Mouse (Mus musculus) forebrain, embryonic 14.5 days (tissue): ENCODE data around the gene Med13. TPM values are rescaled to one million over a fixed set of nuclear protein-coding genes. Genes with fewer than 3 reads are reported as not detected.

ENCODE experiments used
- ATAC-seq: fragments of 200-750 bp; cut with Nextera tagmentation; 2 replicates; pipeline ENCODE4 v1.8.0; 2017; ENCODE audit warnings: mild to moderate bottlenecking, moderate library complexity
- DNase-seq: peaks from one replicate; pipeline ENCODE4 v3.0.0-alpha.2; 2015; ENCODE audit warnings: low spot score
- H3K27ac ChIP-seq: fragments of 300-500 bp; sonication (generic); 2 replicates; pipeline ENCODE4 v1.5.1; 2014; ENCODE audit warnings: low read depth, mild to moderate bottlenecking, control low read depth, low read length, moderate library complexity
- H3K27me3 ChIP-seq: fragments of 300-500 bp; sonication (generic); replicated peaks from 2 replicates; pipeline ENCODE4 v1.6.1; 2014; ENCODE audit warnings: low read length, control low read depth, mixed read lengths; ENCODE audit not compliant: control insufficient read depth, insufficient read depth
- H3K36me3 ChIP-seq: fragments of 300-500 bp; sonication (generic); 2 replicates; pipeline ENCODE4 v1.6.1; 2014; ENCODE audit warnings: low read length, control low read depth; ENCODE audit not compliant: control insufficient read depth, insufficient read depth
- H3K4me1 ChIP-seq: fragments of 300-500 bp; sonication (generic); 2 replicates; pipeline ENCODE4 v1.6.1; 2014; ENCODE audit warnings: antibody characterized with exemption, low read length, control low read depth; ENCODE audit not compliant: control insufficient read depth, insufficient read depth
- H3K4me2 ChIP-seq: fragments of 300-500 bp; sonication (generic); 2 replicates; pipeline ENCODE4 v1.6.1; 2014; ENCODE audit warnings: mild to moderate bottlenecking, control low read depth, low read length
- H3K4me3 ChIP-seq: fragments of 300-500 bp; sonication (generic); 2 replicates; pipeline ENCODE4 v1.5.1; 2014; ENCODE audit warnings: low read depth, low read length, control low read depth
- H3K9ac ChIP-seq: fragments of 300-500 bp; sonication (generic); 2 replicates; pipeline ENCODE4 v1.6.1; 2014; ENCODE audit warnings: mild to moderate bottlenecking, low read length, control low read depth, moderate library complexity
- H3K9me3 ChIP-seq: fragments of 300-500 bp; sonication (generic); replicated peaks from 2 replicates; pipeline ENCODE4 v1.6.1; 2016; ENCODE audit warnings: low read length, control low read depth, mixed read lengths; ENCODE audit not compliant: control insufficient read depth
- WGBS: fragments of 180-500 bp; shearing (Covaris S2); extraction: QIAGEN DNeasy Blood & Tissue Kit; methylation state at CpG from one replicate; pipeline ENCODE4 v1.1.7; 2014; 5-methylcytosine and 5-hydroxymethylcytosine counted together
- polyA plus RNA-seq: library from polyadenylated mRNA; unstranded; fragments of >200 nt; fragmentation: Nextera tagmentation; extraction: Ambion mirVana; gene quantifications from 2 replicates; pipeline ENCODE4 v1.2.1, GENCODE M21; 2014

The Med13 gene
- polyA plus RNA-seq, 1 experiment from 2014 or later: 13.4 TPM

- Histone ChIP-seq H3K9me3 (no peaks in the 10 kb centered on the region), H3K27ac (no peak overlapping the region), H3K36me3 (no peaks in the 10 kb centered on the region), H3K27me3 (no peaks in the 10 kb centered on the region), H3K9ac (no peak overlapping the region), H3K4me2 (no peak overlapping the region), H3K4me1 (peaks cover 11% of the 10 kb centered on the region; the same call in 1 of the 2 replicates), H3K4me3 (no peak overlapping the region)
- DNase-seq (no peak), ATAC-seq (no peak)
- 94% methylated on average over 10 of the region's 10 CpGs for WGBS
These were observed 25.2 kb upstream of the Med13 start for GRCm38 (mm10) chr11:86382520-86383157.

DNA sequence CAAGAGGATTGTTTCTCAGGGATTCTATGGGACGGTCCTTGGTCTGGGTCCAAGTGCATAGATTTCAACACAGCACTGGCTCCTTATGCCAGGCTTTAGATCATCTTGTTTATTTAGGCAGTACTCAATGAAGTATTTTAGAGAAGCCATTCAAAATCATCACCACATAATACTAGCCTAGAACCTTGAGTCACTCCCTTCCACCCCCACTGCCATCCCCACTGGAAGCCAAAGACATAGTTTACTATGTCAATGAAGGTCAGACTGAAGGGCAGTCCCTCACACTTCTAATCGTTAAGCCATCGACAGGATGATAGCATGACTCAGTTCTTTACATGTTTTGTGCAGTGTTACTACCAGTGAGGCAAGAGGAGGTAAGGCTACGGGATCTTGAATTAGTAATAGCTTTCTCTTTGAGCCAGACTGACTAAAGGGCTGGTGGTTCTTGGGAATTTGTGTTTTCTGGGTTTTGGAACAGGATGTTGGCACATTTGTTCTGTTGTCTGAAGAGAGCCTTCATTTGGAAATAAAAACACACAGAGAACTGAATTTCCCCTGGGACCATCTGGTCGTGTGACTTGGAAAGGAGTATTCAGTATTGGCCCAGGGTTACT lies 24.2 kb upstream of the Med13 start:
- H3K27me3 ChIP-seq: no peaks in the 10 kb centered on the region
- H3K9ac ChIP-seq: no peak overlapping the region
- ATAC-seq (no peak), DNase-seq (no peak)
- no peak overlapping the region for H3K4me3 ChIP-seq
- no peak overlapping the region for H3K27ac ChIP-seq
- no peaks in the 10 kb centered on the region for H3K9me3 ChIP-seq
- WGBS: 69% methylated on average over 5 of the region's 5 CpGs
- H3K4me2 ChIP-seq: no peak overlapping the region
- H3K36me3 ChIP-seq: no peaks in the 10 kb centered on the region
- H3K4me1 ChIP-seq: peaks cover 3% of the 10 kb centered on the region; the same call in 1 of the 2 replicates

GRCm38 (mm10) chr11:86380521-86381238 lies 23.3 kb upstream of the Med13 start:
- 86% methylated on average over 12 of the region's 12 CpGs for WGBS
- Histone ChIP-seq H3K4me1 (no peaks in the 10 kb centered on the region), H3K9ac (no peak overlapping the region), H3K27ac (no peak overlapping the region), H3K4me3 (no peak overlapping the region), H3K27me3 (no peaks in the 10 kb centered on the region), H3K4me2 (no peak overlapping the region), H3K36me3 (no peaks in the 10 kb centered on the region), H3K9me3 (no peaks in the 10 kb centered on the region)
- DNase-seq (no peak), ATAC-seq (no peak)

GRCm38 (mm10) chr11:86378981-86379380 lies 21.6 kb upstream of the Med13 start:
- no peaks in the 10 kb centered on the region for H3K36me3 ChIP-seq
- ATAC-seq: no peak
- no peaks in the 10 kb centered on the region for H3K27me3 ChIP-seq
- no peak overlapping the region for H3K27ac ChIP-seq
- no peak overlapping the region for H3K4me2 ChIP-seq
- no peak overlapping the region for H3K4me3 ChIP-seq
- no peak overlapping the region for H3K9ac ChIP-seq
- WGBS: 39% methylated on average over 4 of the region's 4 CpGs
- H3K4me1 ChIP-seq: no peaks in the 10 kb centered on the region
- no peak for DNase-seq
- H3K9me3 ChIP-seq: no peaks in the 10 kb centered on the region

DNA sequence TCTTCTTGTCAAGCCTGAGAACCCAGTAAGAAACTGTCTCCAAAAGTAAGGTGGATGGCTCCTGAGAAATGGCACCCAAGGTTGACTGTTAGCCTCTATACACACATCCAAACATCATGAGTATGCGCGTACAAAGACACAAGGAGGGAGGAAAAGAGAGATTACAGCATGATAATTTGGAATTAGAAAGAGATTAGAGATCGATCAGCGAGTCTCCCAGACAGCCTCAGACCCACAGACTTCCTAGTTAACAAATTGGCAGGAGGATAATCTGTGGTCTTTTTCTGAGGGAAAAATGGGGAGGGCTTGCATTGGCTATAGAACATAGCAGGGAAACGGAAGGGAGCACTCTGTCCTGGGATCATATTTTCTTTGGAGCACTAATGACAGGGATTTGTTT lies 20.4 kb upstream of the Med13 start:
- Histone ChIP-seq H3K9ac (no peak overlapping the region), H3K4me2 (no peak overlapping the region), H3K36me3 (no peaks in the 10 kb centered on the region), H3K27me3 (no peaks in the 10 kb centered on the region), H3K4me3 (no peak overlapping the region), H3K9me3 (no peaks in the 10 kb centered on the region), H3K4me1 (no peaks in the 10 kb centered on the region), H3K27ac (no peak overlapping the region)
- 89% methylated on average over 5 of the region's 5 CpGs for WGBS
- DNase-seq: no peak
- no peak for ATAC-seq

- Histone ChIP-seq H3K27ac (no peak overlapping the region), H3K4me3 (no peak overlapping the region), H3K27me3 (no peaks in the 10 kb centered on the region), H3K9ac (no peak overlapping the region), H3K36me3 (no peaks in the 10 kb centered on the region), H3K4me1 (no peaks in the 10 kb centered on the region), H3K9me3 (no peaks in the 10 kb centered on the region), H3K4me2 (no peak overlapping the region)
- 86% methylated on average over 4 of the region's 4 CpGs for WGBS
- no peak for ATAC-seq
- no peak for DNase-seq
These were observed 19.3 kb upstream of the Med13 start for GRCm38 (mm10) chr11:86376707-86377106.

DNA sequence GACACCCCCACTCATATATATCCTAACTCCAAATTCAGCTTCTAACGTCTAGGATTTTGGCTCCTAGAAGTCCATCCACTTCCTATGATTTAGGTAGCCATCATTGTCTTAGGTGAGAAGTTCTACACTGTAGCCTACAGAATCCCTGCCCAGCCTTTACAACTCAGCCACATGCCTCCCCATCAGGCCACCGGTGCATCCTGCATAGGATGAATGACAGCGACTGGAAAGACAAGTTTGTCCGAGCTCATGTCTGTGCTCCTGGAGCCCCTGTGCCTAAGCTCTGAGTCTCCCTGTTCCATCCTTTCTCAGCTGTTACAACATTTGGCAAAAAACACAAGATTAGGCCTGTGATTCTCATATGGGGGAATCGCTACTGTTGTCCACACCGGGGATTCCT lies 17.7 kb upstream of the Med13 start:
- DNase-seq (no peak), ATAC-seq (no peak)
- WGBS: 92% methylated on average over 6 of the region's 6 CpGs
- H3K27me3 ChIP-seq: no peaks in the 10 kb centered on the region
- H3K4me3 ChIP-seq: no peak overlapping the region
- no peak overlapping the region for H3K27ac ChIP-seq
- H3K9ac ChIP-seq: no peak overlapping the region
- H3K4me1 ChIP-seq: no peaks in the 10 kb centered on the region
- H3K4me2 ChIP-seq: no peak overlapping the region
- H3K9me3 ChIP-seq: no peaks in the 10 kb centered on the region
- no peaks in the 10 kb centered on the region for H3K36me3 ChIP-seq

DNA sequence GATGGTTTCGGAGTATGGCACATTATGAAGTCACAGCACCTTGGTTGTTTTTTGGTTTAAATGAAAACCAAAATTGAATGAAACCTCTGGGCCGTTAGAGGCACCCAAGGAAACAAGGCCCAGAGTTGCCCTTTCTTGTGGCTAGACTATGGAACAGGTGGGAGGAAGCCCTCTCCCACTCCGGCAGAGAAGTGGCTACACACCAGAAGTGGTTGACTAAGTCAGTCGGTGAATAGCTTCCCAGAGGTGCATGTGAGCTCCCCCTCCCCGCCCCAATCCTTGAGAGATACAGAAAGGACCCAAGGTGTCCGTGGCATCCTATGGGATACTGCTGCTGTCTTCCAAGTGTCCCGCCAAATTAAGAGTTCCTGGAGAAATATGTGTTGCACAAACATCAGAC lies 13.9 kb upstream of the Med13 start:
- no peaks in the 10 kb centered on the region for H3K36me3 ChIP-seq
- H3K9ac ChIP-seq: no peak overlapping the region
- H3K9me3 ChIP-seq: no peaks in the 10 kb centered on the region
- WGBS: 80% methylated on average over 7 of the region's 7 CpGs
- no peak overlapping the region for H3K27ac ChIP-seq
- H3K4me1 ChIP-seq: no peaks in the 10 kb centered on the region
- H3K4me3 ChIP-seq: no peak overlapping the region
- DNase-seq (no peak), ATAC-seq (no peak)
- no peaks in the 10 kb centered on the region for H3K27me3 ChIP-seq
- no peak overlapping the region for H3K4me2 ChIP-seq

DNA sequence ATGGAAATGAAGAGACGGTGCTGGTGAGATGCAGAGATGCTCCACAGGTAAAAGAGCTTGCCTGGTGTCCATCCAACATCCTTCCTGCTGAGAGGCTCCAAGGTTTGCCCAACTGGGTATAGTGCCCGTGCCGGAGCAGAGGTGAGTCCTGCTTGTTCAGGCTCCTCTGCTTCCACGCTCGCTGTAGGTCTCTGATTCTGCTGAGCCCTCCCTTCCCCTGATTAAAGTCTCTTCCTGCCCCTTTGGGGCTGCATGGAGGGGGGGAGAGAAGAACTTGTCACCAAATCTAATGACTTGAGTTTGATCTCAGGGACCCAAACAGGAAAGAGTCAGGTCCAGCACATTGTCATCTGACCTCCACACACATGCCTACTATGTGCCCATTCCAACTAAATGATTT lies 12.5 kb upstream of the Med13 start:
- H3K4me3 ChIP-seq: no peak overlapping the region
- no peaks in the 10 kb centered on the region for H3K27me3 ChIP-seq
- no peak overlapping the region for H3K9ac ChIP-seq
- 87% methylated on average over 5 of the region's 5 CpGs for WGBS
- H3K27ac ChIP-seq: no peak overlapping the region
- H3K36me3 ChIP-seq: no peaks in the 10 kb centered on the region
- ATAC-seq: no peak
- H3K9me3 ChIP-seq: no peaks in the 10 kb centered on the region
- no peak overlapping the region for H3K4me2 ChIP-seq
- DNase-seq: no peak
- H3K4me1 ChIP-seq: no peaks in the 10 kb centered on the region
